Mouse (Mus musculus): ENCODE measurements around the gene Gm7849.
"Not testable (repeated sequence)": the region's sequence is repeated elsewhere in the genome, so short reads cannot be mapped to it uniquely, and the experiment has no call there.

Gm7849 gene

DNA sequence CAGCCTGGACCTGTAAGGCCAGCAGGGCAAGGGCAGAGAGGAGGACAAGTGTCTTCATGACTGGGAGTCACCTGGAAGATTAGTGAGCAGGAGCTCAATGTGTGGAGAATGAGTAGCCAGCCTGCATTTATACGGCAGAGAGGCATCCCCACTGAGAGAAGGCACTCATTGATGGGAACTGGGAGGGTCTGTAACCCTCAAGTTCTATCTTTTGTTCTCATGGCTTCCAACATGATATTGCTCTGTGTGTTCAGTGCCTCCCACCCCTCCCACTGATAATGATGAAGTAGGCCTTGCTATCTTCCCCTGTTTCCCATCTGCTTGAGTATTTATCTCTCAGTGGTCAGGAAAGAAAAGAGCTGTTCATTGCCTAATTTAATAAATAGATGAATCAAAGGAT lies at the start of gene Gm7849:
Gm7849 (minus strand) TSS at position 101 of the 400 bp plus-strand sequence.
- not testable (repeated sequence) for DNase-seq (ENCODE audit: low read depth, low spot score)

GRCm38 (mm10) chr8:21427111-21427510 lies 29.2 kb downstream of the Gm7849 start, which contains the start of gene Defa36:
TSS of gene Defa36 (plus strand) at chr8:21427411.
- not testable (repeated sequence) for DNase-seq (ENCODE audit: low read depth, low spot score)
